Mouse (Mus musculus) spleen, adult 2 months (tissue): Measurements from ENCODE around the gene A230072I06Rik.

Experiments used
- CTCF ChIP-seq: fragments of 200-500 bp; IDR thresholded peaks from 2 replicates; pipeline ENCODE4 v1.5.1; 2011; ENCODE audit warnings: mild to moderate bottlenecking, inconsistent platforms; ENCODE audit not compliant: insufficient read depth, insufficient read length, insufficient replicate concordance; ENCODE audit errors: extremely low read depth
- POLR2A ChIP-seq: fragments of 200-500 bp; IDR thresholded peaks from 2 replicates; pipeline ENCODE4 v1.6.1; 2011; ENCODE audit warnings: low read depth, low read length, inconsistent platforms

DNA sequence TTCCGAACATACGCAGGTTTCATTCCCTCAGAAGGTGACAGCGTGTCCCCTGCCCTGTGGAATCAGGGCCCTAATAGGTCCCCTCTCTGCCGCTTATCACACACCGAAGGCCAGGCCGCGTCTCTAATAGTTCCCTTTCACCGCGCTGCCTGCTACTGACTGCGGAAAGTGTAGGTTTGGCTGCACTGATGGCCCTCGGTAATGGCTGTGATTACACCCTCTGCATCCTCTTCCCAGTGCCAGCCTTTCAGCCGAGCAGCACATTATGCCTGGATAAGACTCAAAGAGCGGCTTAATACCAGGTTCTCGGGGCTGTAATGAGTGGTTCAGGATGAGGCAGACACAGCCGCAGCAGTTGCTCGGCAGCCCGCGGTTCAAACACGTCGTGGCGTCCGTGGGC is 3.5 kb downstream of the A230072I06Rik start:
- TF ChIP-seq CTCF (no peak), POLR2A (no peak)
